Mouse (Mus musculus): ENCODE data around the gene Olfr52. TPM values are rescaled to one million over a fixed set of nuclear protein-coding genes. Genes with fewer than 3 reads are reported as not detected.
"Not testable (repeated sequence)": the region's sequence is repeated elsewhere in the genome, so short reads cannot be mapped to it uniquely, and the experiment has no call there.

Olfr52 gene
- not detected in 2 replicates for polyA plus RNA-seq (2012; rRNA removed)

DNA sequence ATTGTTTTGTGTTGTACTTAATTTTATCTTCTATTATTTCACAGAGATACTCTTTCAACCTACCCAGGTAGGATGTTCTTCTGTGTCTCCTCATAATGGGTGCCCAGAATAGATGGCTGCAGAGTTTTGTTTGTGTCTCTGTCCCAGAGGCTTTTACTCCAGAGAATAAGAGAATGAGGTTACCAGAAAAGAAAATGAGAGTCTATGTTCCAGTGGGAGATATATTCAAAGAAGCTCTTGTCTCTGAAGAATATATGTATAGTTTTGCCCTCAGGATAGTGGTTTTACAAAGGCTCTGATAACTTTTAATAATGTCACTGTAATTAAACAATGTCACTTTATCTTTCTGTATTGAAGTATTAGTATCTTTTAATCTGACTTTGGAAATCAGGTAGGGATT is at the start of gene Olfr52:
Gene Olfr52 (minus strand): TSS at position 101 of the 400 bp plus-strand sequence.
- DNase-seq = no peak
- H3K4me1 ChIP-seq (ENCODE audit: control insufficient read depth, insufficient read depth, low read length) = no peaks in the 10 kb centered on the region
- TF ChIP-seq CTCF (IDR thresholded peaks at IDR 0.05; ENCODE audit: insufficient read depth, low read length) (no peak), POLR2A (IDR thresholded peaks at IDR 0.05; ENCODE audit: borderline replicate concordance, extremely low read depth, low read depth, low read length) (no peak)
- H3K4me3 ChIP-seq (replicated peaks; ENCODE audit: extremely low read depth, low read depth, low read length) = no peak within 1 kb of the TSS

DNA sequence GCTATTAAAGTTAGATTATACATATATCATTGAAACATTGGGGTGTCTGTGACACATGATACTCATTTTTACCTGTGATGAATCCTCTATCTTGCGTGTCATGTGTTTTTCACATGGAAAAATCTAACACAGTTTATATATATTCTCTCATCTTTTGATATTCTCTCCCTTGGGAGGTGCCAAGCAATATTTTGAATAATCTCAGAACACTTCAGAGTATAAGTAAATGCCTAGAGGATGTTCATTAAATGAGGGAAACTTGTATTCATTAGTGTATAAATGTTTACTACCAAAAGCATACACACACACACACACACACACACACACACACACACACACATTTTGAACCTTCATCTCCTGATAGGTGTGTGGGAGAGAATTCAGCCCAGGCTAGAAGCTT is 45.8 kb upstream of the Olfr52 start, which contains the start of gene Olfr1047:
Gene Olfr1047 (minus strand): TSS at position 101 of the 400 bp plus-strand sequence.
- DNase-seq = no peak
- no peak for TF ChIP-seq POLR2A (IDR thresholded peaks at IDR 0.05; ENCODE audit: borderline replicate concordance, extremely low read depth, low read depth, low read length)
- TF ChIP-seq CTCF (IDR thresholded peaks at IDR 0.05; ENCODE audit: insufficient read depth, low read length) = no peak

DNA sequence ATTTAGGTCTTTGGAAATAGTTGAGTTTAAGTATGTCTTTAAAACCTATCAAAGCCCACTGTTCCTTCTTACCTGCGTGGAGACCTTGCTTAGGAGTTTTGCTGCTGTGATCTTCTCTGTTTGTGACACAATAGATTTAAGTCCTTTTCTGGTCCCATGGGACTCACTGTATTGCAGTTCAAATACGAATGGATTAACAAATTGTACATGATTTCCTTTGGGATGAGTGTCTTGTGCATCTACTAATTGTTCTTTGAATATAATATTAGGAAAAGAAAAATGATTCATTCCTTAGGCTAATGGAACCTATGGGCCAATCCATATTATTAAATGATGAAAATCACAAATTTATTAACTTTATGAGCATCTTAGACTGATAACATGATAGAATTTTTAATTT is 33.7 kb upstream of the Olfr52 start, which contains the start of gene Olfr1046:
Gene Olfr1046 (minus strand): TSS at position 101 of the 400 bp plus-strand sequence.
- WGBS = 53% methylated on average over 2 of the region's 2 CpGs
- no peak within 1 kb of the TSS for H3K4me3 ChIP-seq (replicated peaks; ENCODE audit: extremely low read depth, low read depth, low read length)

More for the DNA sequence above, 45.8 kb upstream of the Olfr52 start, which contains the start of gene Olfr1047:
- WGBS = 91% methylated on average over 1 of the region's 1 CpGs
- no peaks in the 10 kb centered on the region for H3K4me1 ChIP-seq (ENCODE audit: control insufficient read depth, insufficient read depth, low read length)
- H3K4me3 ChIP-seq (replicated peaks; ENCODE audit: extremely low read depth, low read depth, low read length) = no peak within 1 kb of the TSS

DNA sequence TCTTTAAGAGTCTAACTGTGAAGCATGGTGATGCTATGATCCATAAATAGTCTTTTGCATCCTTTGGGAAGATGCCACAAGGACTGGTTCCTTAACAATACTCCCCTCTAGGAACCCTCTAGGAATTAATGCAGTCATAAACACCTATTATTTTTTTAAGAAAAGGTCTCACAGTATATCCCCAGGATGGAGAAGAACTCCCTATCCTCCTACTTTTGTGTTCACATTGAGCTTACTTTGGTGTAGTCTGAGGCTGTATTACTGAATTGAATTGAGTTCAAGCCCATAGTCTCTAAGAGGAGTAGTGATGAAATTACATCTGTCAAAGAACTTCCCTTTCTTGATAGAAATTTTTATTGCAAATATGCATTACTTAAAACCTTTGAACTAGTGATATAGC is 17.4 kb upstream of the Olfr52 start, which contains the start of gene Olfr1045:
Gene Olfr1045 (minus strand): TSS at position 101 of the 400 bp plus-strand sequence.
- no peak for DNase-seq
- H3K4me1 ChIP-seq (ENCODE audit: control insufficient read depth, insufficient read depth, low read length) = no peaks in the 10 kb centered on the region
- H3K4me3 ChIP-seq (replicated peaks; ENCODE audit: extremely low read depth, low read depth, low read length) = no peak within 1 kb of the TSS
- TF ChIP-seq POLR2A (IDR thresholded peaks at IDR 0.05; ENCODE audit: borderline replicate concordance, extremely low read depth, low read depth, low read length) (no peak), CTCF (IDR thresholded peaks at IDR 0.05; ENCODE audit: insufficient read depth, low read length) (no peak)

More for the DNA sequence above, 33.7 kb upstream of the Olfr52 start, which contains the start of gene Olfr1046:
- DNase-seq = no peak
- no peaks in the 10 kb centered on the region for H3K4me1 ChIP-seq (ENCODE audit: control insufficient read depth, insufficient read depth, low read length)
- TF ChIP-seq POLR2A (IDR thresholded peaks at IDR 0.05; ENCODE audit: borderline replicate concordance, extremely low read depth, low read depth, low read length) (no peak), CTCF (IDR thresholded peaks at IDR 0.05; ENCODE audit: insufficient read depth, low read length) (no peak)

DNA sequence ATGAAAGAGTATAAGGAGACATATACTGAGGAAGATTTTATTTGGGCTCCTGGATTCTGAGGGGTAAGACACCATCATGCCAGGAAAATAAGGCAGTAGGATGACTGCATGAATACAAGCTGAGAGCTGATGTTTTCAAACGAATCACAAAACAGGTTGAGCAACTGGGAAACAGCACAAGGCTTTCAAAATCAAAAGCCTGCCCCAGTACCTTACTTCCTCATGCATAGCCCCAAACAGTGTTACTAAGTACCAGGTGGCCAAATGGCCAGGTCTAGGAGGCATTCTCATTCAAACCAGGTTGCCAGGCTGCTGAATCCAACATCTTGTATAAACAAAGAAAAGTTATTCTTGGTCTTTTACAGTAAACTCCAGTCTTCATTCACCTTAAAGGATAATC is 10.4 kb upstream of the Olfr52 start:
- DNase-seq = no peak
- TF ChIP-seq POLR2A (IDR thresholded peaks at IDR 0.05; ENCODE audit: borderline replicate concordance, extremely low read depth, low read depth, low read length) (no peak), CTCF (IDR thresholded peaks at IDR 0.05; ENCODE audit: insufficient read depth, low read length) (no peak)
- 22% methylated on average over 1 of the region's 1 CpGs for WGBS
- Histone ChIP-seq H3K4me3 (replicated peaks; ENCODE audit: extremely low read depth, low read depth, low read length) (no peak overlapping the region), H3K4me1 (ENCODE audit: control insufficient read depth, insufficient read depth, low read length) (no peaks in the 10 kb centered on the region)

DNA sequence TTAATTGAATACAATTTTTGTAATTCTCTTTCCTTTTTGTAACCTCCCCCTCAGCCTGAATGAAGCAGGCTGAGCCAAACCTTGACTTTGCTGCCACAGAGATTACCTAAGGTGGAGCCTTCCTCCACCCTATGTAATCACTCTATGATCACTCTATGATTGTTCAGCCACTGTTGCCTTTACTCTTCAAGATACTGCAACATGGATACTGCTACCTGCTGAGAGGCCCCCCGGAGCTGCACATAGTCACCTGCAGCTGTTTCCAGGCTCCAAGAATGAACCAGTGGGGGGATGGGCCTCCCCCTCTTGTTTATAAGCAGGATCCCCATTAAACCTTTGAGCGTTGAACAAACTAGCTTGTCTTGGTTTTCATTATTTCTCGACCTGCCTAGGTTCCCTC is 5.5 kb downstream of the Olfr52 start:
- Histone ChIP-seq H3K4me3 (replicated peaks; ENCODE audit: extremely low read depth, low read depth, low read length) (no peak overlapping the region), H3K4me1 (ENCODE audit: control insufficient read depth, insufficient read depth, low read length) (no peaks in the 10 kb centered on the region)
- TF ChIP-seq CTCF (IDR thresholded peaks at IDR 0.05; ENCODE audit: insufficient read depth, low read length) = no peak
- no peak for TF ChIP-seq POLR2A (IDR thresholded peaks at IDR 0.05; ENCODE audit: borderline replicate concordance, extremely low read depth, low read depth, low read length)
- DNase-seq = no peak
- WGBS = 70% methylated on average over 3 of the region's 3 CpGs

DNA sequence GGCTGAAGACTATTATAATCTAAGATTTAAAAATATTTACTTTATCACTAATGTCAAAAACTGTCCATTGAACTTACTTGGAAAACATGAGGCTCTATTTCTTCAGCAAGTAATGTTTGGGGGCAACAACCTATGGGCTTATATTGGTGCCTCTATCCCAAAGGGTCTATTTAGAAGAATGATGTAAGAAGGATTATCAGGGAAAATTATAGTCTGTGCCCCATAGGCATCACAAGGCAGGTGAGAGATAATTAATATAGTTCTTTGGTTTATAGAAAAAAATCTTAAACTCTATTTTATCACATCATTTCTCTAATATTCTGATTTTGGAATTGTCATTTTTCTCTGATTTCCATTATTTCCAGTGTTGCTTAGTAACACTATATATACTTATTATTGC is 7.8 kb downstream of the Olfr52 start, which contains the start of gene Olfr1044:
Gene Olfr1044 (minus strand): TSS at position 101 of the 400 bp plus-strand sequence.
- H3K4me3 ChIP-seq (replicated peaks; ENCODE audit: extremely low read depth, low read depth, low read length) = no peak within 1 kb of the TSS
- DNase-seq = no peak
- no peaks in the 10 kb centered on the region for H3K4me1 ChIP-seq (ENCODE audit: control insufficient read depth, insufficient read depth, low read length)
- no peak for TF ChIP-seq CTCF (IDR thresholded peaks at IDR 0.05; ENCODE audit: insufficient read depth, low read length)
- TF ChIP-seq POLR2A (IDR thresholded peaks at IDR 0.05; ENCODE audit: borderline replicate concordance, extremely low read depth, low read depth, low read length) = no peak

DNA sequence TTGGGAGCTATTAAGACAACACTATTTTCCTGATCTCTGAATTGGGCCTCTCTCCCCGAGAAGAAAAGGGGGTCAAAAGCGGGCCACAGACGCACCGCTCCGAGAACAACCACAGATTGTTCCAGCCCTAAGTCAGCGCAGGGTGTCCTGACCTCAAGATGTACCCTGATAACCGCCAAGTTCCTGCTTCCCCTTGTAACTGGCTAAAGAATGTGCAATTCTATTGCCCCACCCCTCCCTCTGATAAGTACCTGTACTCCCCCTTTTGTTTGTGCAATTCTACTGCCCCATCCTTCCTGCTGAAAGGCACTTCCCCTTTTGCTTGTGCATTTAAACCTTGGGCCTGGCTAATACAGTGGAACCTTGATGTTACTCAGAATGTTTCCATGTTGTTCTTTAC is 10.1 kb downstream of the Olfr52 start:
- DNase-seq = not testable (repeated sequence)

DNA sequence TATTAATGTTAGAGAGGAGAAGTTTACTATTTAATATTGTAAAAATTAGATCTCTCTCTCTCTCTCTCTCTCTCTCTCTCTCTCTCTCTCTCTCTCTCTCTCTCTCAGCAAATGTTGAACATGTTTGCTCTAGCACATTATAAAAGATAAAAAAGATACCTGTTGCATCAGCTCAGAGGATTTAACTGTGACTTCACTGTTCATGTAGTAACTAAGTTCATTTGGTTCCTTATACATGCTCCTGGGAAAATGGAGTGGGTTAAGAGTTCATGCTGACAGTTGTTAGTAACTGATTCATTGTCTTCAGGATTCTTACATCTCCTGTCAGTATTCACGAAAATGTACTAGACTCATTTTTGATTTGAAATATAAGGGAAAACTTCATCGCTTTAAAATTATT is 18.1 kb downstream of the Olfr52 start, which contains the start of gene Olfr1043:
Gene Olfr1043 (minus strand): TSS at position 101 of the 400 bp plus-strand sequence.
- DNase-seq = no peak
- TF ChIP-seq POLR2A (IDR thresholded peaks at IDR 0.05; ENCODE audit: borderline replicate concordance, extremely low read depth, low read depth, low read length) = no peak
- TF ChIP-seq CTCF (IDR thresholded peaks at IDR 0.05; ENCODE audit: insufficient read depth, low read length) = no peak
- no peaks in the 10 kb centered on the region for H3K4me1 ChIP-seq (ENCODE audit: control insufficient read depth, insufficient read depth, low read length)
- no peak within 1 kb of the TSS for H3K4me3 ChIP-seq (replicated peaks; ENCODE audit: extremely low read depth, low read depth, low read length)
- 78% methylated on average over 2 of the region's 2 CpGs for WGBS

More for the DNA sequence above, 10.1 kb downstream of the Olfr52 start:
- H3K4me1 ChIP-seq (ENCODE audit: control insufficient read depth, insufficient read depth, low read length); H3K4me3 ChIP-seq (replicated peaks; ENCODE audit: extremely low read depth, low read depth, low read length): not testable (repeated sequence)
- 73% methylated on average over 7 of the region's 7 CpGs for WGBS

DNA sequence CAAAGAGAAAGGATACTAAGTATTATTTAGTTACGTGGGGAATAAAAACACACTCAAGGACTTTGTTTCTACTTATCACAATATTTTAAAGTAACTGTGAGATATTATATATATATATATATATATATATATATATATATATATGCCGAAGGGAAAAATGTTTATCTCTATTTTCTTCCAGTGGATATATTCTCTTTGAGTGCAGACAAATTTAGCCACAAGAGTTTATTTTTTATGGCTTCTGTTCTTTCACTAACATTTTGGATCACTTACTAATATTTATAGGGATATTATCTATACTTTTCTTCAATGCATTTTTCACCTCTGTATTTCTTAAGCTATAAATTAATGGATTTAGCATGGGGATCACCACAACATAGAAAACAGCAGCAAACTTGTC is 23.7 kb downstream of the Olfr52 start, which contains the start of gene Olfr1042:
Gene Olfr1042 (minus strand): TSS at position 101 of the 400 bp plus-strand sequence.
- DNase-seq = no peak
- no peak for TF ChIP-seq CTCF (IDR thresholded peaks at IDR 0.05; ENCODE audit: insufficient read depth, low read length)
- TF ChIP-seq POLR2A (IDR thresholded peaks at IDR 0.05; ENCODE audit: borderline replicate concordance, extremely low read depth, low read depth, low read length) = no peak
- no peaks in the 10 kb centered on the region for H3K4me1 ChIP-seq (ENCODE audit: control insufficient read depth, insufficient read depth, low read length)
- H3K4me3 ChIP-seq (replicated peaks; ENCODE audit: extremely low read depth, low read depth, low read length) = no peak within 1 kb of the TSS
- 82% methylated on average over 2 of the region's 2 CpGs for WGBS
